Mouse (Mus musculus): ENCODE data around the gene Elp5.
"Not testable (repeated sequence)": the region's sequence is repeated elsewhere in the genome, so short reads cannot be mapped to it uniquely, and the experiment has no call there.

Gene Elp5

DNA sequence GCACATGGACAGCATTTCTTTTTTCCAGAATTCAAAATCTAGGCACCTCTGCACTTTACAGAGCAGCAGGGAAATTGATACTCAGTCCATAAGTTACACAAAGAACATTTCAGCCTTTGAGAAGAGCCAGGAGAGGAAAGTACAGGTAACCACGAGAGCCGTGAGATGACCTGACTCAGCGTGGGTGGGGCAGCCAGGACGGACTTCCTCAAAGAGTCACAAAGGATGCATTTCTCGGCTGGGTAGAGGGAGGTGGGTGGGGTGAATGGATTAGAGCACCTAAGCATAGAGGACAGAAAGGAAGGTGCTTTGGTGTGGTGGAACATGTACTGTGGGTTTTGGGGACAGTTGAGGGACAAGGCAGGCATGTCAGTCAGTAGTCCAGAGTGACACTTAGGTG lies 20.5 kb downstream of the Elp5 start:
- no peak for DNase-seq (ENCODE audit: low read depth, low spot score)

GRCm38 (mm10) chr11:69960616-69961015 lies 21.7 kb downstream of the Elp5 start:
- no peak for DNase-seq (ENCODE audit: low read depth, low spot score)

DNA sequence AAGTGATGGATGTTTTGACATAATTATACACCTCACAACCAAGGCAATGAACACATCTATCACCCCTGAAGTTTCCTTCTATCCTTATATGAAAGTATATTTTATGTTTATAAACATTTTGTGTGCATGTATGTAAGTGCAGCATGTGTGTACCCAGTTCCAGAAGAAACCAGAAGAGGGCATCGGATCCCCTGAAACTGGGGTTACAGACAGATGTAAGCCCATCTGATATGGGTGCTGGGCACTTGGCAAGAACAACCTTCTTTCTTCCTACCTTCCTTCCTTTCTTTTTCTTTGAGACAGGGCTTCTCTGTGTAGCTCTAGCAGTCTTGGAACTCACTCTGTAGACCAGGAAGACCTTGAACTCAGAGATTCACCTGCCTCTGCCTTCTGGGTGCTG lies 26.1 kb downstream of the Elp5 start:
- DNase-seq (ENCODE audit: low read depth, low spot score) = no peak

- DNase-seq (ENCODE audit: low read depth, low spot score) = not testable (repeated sequence)
Observed at GRCm38 (mm10) chr11:69955618-69956017, 26.7 kb downstream of the Elp5 start.

- no peak for DNase-seq (ENCODE audit: low read depth, low spot score)
Observed at GRCm38 (mm10) chr11:69953267-69953915, 28.9 kb downstream of the Elp5 start.

- DNase-seq (ENCODE audit: low read depth, low spot score) = no peak
Observed at GRCm38 (mm10) chr11:69952274-69952673, 30.0 kb downstream of the Elp5 start.

DNA sequence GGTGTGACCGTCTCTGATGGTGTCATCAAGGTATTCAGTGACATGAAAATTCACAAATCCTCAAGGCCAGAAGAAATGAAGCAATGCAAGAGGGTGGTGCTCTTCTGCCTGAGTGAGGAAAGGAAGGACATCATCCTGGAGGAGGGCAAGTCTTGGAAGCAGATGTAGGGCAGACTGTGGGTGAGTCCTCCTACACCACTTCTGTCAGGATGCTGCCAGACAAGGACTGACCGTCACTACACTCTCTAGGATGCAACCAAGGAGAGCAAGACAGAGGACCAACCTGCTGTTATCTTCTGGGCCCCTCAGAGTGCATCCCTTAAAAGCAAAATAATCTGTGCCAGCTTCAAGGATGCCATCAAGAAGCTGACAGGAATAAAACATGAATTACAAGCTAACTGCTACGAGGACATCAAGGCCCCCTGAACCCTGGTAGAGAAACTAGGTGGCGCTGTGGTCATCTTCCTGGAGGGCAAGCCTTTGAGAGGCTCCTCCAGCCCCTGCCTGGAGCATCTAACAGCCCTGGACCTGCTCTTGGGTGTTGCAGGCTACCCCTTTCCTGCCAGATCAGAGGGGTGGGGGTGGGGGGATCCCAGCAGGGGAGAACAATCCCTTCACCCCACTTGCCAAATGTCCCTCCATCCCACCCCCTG lies 31.4 kb downstream of the Elp5 start:
- DNase-seq (ENCODE audit: low read depth, low spot score) = peak; percentile 48

GRCm38 (mm10) chr11:69948763-69949150 lies 33.6 kb downstream of the Elp5 start:
- peak; percentile 81 for DNase-seq (ENCODE audit: low read depth, low spot score)

DNA sequence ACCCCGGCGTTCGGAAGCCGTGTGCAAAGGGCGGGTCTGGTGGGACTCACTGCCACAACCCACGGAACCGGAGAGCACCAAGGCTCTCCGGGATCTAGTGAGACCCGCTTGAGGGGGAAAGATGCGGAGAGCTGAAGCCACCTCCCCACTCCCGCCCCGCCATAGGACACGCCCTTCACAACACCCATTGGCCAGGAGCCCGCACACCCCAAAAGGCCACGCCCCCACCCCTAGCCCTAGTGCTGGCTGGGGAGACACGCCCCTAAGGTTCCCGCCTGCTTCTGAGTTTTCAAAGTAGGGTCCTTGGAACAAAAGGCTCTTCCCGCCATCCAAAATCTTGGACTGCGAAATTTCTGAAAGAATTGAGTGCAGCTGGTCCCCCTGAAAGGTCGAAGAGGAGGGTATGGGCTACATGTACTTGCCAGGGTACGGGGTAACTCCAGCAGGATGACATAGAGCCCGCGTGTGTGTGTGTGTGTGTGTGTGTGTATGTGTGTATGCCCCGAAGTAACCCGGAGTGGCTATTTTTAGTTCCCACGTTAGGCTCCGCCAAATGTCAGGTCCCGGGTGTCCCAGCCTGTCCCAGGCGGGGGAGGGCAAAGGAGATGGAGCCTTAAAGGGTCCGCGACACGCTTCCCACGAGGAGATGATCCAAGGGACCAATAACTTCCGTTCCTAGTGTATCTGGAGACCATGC lies 34.1 kb downstream of the Elp5 start, which contains the start of gene Slc2a4:
Gene Slc2a4 (minus strand): TSS at position 123 of the 697 bp plus-strand sequence.
- peak; percentile 37 for DNase-seq (ENCODE audit: low read depth, low spot score)

GRCm38 (mm10) chr11:69947337-69948065 lies 34.8 kb downstream of the Elp5 start:
- no peak for DNase-seq (ENCODE audit: low read depth, low spot score)

- DNase-seq (ENCODE audit: low read depth, low spot score) = no peak
Observed at GRCm38 (mm10) chr11:69945997-69946891, 36.1 kb downstream of the Elp5 start.

GRCm38 (mm10) chr11:69945216-69945615 lies 37.1 kb downstream of the Elp5 start:
- DNase-seq (ENCODE audit: low read depth, low spot score) = no peak

GRCm38 (mm10) chr11:69940962-69941361 lies 41.4 kb downstream of the Elp5 start:
- DNase-seq (ENCODE audit: low read depth, low spot score) = no peak

- no peak for DNase-seq (ENCODE audit: low read depth, low spot score)
Observed at GRCm38 (mm10) chr11:69939731-69940130, 42.6 kb downstream of the Elp5 start.

DNA sequence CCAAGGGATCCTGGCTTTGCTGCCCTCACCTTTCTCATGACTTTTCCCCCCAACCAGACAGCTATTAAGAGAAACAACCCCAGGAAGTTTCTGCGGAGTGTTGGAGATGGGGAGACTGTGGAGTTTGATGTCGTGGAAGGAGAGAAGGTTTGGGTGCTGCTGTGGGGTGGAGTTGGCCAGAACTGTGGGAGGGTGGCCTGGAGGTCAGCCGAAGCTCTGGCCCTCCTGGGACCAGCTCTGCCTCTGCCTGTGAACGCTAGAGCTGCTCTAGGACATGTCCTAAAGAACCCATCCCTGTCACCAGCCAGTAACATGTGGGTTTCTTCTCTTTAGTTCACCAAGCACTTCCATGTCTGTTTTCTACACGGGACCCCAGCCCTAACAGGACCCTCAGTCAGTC lies 43.1 kb downstream of the Elp5 start:
- no peak for DNase-seq (ENCODE audit: low read depth, low spot score)

DNA sequence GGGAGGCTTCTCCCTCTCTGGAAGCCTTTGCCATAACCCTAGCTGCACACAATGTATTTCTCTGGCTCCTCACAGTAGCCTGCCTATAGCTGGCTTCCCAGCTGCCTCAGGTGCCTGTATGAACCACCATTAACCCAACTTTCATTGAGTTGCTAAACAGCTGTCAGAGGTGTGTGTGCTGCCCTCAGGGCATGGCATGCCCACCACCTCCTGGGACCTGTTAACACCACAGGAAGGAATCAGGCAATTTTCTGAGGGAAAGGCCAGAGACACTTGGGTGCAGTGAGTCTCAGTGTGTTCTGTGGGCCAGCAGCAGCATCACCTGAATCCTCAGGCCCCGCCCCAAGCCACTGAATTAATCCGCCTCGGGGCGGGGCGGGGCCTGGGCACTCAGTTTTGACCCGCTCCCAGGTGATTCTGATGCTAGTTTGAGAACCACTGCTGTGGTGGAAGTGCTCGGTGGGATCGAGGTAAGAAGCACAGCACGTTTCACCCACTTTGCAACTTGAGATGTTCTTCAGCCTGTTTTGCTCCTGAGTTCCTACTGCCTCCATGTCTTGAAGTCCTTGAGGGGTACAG lies 43.8 kb downstream of the Elp5 start:
- DNase-seq (ENCODE audit: low read depth, low spot score) = no peak

DNA sequence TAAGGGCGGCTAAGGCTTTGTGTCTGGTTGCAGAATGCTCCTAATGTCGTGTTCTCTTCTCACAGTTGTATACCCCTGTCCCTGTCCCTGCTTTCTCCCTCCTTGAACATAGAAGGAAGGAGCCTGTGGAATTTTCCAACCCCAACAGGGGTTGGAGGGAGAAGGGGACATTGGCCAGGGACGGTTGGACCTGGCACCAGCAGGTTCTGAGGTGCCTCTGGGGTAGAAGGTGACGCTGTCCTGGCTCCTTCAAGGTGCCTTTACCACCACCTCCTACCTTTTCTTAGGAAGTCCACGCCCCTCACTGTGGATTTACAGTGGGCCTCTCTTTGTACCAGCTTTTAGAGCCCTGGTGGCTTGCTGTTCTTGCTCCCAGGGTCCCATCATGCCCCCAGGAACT lies 44.5 kb downstream of the Elp5 start:
- no peak for DNase-seq (ENCODE audit: low read depth, low spot score)

GRCm38 (mm10) chr11:69937385-69937784 lies 44.9 kb downstream of the Elp5 start:
- no peak for DNase-seq (ENCODE audit: low read depth, low spot score)

- no peak for DNase-seq (ENCODE audit: low read depth, low spot score)
Observed at GRCm38 (mm10) chr11:69936714-69937347, 45.5 kb downstream of the Elp5 start.

DNA sequence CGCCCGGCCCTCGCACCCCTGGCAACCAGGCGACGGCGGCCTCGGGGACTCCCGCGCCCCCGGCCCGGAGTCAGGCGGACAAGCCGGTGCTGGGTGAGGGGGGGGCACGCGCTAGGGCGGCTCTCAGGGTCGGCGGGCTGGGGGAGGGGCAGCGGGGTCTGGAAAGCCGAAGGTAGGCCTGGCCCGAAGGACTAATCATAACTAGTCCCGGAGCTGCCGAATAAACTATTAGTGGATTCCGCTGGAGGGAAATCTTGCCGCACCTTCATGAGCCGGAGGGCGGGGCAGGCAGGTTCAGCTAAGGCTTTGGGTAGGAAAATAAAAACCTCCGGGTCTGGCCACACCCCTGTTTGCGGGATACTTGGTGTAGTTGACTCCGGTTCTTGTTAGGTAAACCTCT lies 46.2 kb downstream of the Elp5 start:
- no peak for DNase-seq (ENCODE audit: low read depth, low spot score)
